Mouse (Mus musculus): ENCODE measurements around the gene Omp.

Omp gene

GRCm38 (mm10) chr7:98095852-98096251, 49.5 kb downstream of the Omp start:
- DNase-seq, result no peak

Data from retina, postnatal 1 day (tissue).